Mouse (Mus musculus): ENCODE results near the gene Tmem127. TPM values are rescaled to one million over a fixed set of nuclear protein-coding genes. Genes with fewer than 3 reads are reported as not detected.
"Not testable (repeated sequence)": the region's sequence is repeated elsewhere in the genome, so short reads cannot be mapped to it uniquely, and the experiment has no call there.

Tmem127 gene
- polyA plus RNA-seq (2012) = 1.6 and 1.9 TPM in 2 replicates

DNA sequence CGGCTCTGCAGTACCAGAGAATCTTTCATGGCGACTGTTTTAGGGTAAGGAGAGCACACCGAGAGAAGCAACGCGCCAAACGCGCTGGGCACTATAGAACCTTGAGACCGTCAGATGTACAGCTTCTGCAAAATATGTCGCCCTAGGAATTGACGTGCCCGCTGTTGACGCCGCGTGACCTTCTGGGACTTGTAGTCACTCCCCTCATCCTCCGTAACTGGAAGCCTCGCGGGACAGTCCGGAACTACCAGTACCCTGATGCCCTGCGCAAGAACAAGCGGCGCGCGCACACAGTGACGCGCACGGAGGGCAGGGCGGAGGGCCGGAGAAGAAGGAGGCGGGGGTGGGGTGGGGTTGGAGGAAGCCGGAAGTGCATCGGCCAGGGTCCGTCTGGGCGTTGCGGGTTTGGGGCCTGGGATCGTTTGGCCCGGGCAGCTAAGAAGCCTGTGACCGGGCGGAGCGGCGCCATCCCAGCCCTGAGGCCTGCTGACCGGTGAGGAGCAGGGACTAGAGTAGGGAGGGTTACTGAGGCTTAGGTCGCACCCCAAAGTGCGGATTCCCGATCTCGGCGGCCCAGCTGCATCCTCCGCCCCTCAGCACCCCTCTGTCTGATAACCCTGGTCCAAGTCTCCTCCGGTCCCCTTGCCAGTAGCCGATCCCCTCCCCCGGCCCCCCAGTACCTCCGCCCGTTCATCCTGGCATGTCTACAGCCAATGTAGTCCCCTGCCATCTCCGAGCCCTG lies at the start of gene Tmem127, which contains the start of gene Ciao1:
Gene Tmem127, plus strand, starts transcription at position 317 of the 742 bp plus-strand sequence.
Gene Ciao1, minus strand, starts transcription at position 225 of the 742 bp plus-strand sequence.
- Histone ChIP-seq H3K27me3 (ENCODE audit: control insufficient read depth) (no peaks in the 10 kb centered on the region), H3K4me1 (ENCODE audit: control insufficient read depth) (peaks cover 60% of the 10 kb centered on the region), H3K4me3 (replicated peaks) (peak within 1 kb of the TSS; percentile 79), H3K9me3 (ENCODE audit: control insufficient read depth, low read length) (no peaks in the 10 kb centered on the region), H3K36me3 (ENCODE audit: control insufficient read depth) (peaks cover 71% of the 10 kb centered on the region)
- no peak for TF ChIP-seq TAL1 (IDR thresholded peaks at IDR 0.05; ENCODE audit: low read length)
- TF ChIP-seq GATA1 (IDR thresholded peaks at IDR 0.05; ENCODE audit: low read length) = no peak

DNA sequence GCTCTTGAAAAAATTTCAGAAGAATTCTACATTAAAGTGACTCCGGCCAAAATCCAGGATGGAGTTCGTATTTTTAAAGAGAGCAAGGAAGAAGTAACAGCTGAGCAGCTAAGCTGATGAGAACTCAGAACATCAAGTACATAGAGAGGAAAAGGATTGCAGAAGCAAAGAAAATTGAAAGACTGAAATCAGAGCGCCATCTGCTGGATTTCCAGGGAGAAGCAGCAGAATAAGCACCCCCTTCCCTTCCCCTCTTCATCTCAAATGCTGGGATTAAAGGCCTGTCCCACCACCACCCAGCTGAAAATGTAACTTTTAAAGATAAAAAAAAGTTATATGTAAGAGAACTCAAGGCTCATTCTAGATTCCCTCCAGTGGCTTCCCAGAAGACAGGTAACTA lies 42.8 kb upstream of the Tmem127 start:
- Histone ChIP-seq H3K36me3 (ENCODE audit: control insufficient read depth) (peaks cover 16% of the 10 kb centered on the region), H3K4me1 (ENCODE audit: control insufficient read depth) (peaks cover 21% of the 10 kb centered on the region), H3K27me3 (ENCODE audit: control insufficient read depth) (no peaks in the 10 kb centered on the region), H3K9me3 (ENCODE audit: control insufficient read depth, low read length) (no peaks in the 10 kb centered on the region), H3K4me3 (replicated peaks) (no peak overlapping the region)
- no peak for TF ChIP-seq GATA1 (IDR thresholded peaks at IDR 0.05; ENCODE audit: low read length)
- no peak for TF ChIP-seq TAL1 (IDR thresholded peaks at IDR 0.05; ENCODE audit: low read length)

DNA sequence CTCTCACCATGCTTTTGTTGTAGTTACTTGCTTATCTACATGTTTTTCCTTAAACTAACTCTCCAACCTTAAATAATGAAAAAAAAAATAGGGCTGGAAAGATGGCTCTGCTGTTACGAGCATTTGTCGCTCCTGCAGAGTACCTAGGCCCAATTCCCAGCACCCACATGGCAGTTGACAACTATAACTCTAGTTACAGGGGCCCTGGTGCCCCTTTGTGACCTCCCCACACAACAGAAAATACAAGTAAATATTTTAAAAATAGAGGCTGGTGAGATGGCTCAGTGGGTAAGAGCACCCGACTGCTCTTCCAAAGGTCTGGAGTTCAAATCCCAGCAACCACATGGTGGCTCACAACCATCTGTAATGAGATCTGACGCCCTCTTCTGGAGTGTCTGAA lies 41.8 kb upstream of the Tmem127 start:
- Histone ChIP-seq H3K4me1 (ENCODE audit: control insufficient read depth) (peaks cover 24% of the 10 kb centered on the region), H3K36me3 (ENCODE audit: control insufficient read depth) (peaks cover 22% of the 10 kb centered on the region)
- not testable (repeated sequence) for H3K27me3 ChIP-seq (ENCODE audit: control insufficient read depth); H3K9me3 ChIP-seq (ENCODE audit: control insufficient read depth, low read length); H3K4me3 ChIP-seq (replicated peaks)

DNA sequence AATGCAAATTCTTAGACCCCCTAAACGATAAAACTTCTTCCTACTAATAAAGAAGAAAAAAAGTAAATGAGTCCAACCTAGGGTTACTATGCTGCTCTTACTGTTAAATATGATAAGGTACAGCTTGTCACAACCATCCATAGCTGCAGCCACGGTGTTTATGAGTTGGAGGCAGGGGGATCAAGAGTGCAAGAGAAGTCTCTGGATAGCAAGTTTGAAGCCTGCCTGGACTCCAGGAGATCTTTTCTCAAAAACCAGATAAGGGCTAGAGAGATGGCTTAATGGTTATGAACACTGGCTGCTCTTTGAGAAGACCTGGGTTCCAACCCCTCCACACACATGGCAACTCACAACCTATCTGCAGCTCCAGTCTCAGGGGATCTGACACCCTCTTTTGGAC lies 40.8 kb upstream of the Tmem127 start:
- Histone ChIP-seq H3K4me1 (ENCODE audit: control insufficient read depth) (peaks cover 24% of the 10 kb centered on the region), H3K36me3 (ENCODE audit: control insufficient read depth) (peaks cover 29% of the 10 kb centered on the region), H3K4me3 (replicated peaks) (no peak overlapping the region), H3K9me3 (ENCODE audit: control insufficient read depth, low read length) (no peaks in the 10 kb centered on the region), H3K27me3 (ENCODE audit: control insufficient read depth) (no peaks in the 10 kb centered on the region)
- no peak for TF ChIP-seq TAL1 (IDR thresholded peaks at IDR 0.05; ENCODE audit: low read length)
- TF ChIP-seq GATA1 (IDR thresholded peaks at IDR 0.05; ENCODE audit: low read length) = no peak

DNA sequence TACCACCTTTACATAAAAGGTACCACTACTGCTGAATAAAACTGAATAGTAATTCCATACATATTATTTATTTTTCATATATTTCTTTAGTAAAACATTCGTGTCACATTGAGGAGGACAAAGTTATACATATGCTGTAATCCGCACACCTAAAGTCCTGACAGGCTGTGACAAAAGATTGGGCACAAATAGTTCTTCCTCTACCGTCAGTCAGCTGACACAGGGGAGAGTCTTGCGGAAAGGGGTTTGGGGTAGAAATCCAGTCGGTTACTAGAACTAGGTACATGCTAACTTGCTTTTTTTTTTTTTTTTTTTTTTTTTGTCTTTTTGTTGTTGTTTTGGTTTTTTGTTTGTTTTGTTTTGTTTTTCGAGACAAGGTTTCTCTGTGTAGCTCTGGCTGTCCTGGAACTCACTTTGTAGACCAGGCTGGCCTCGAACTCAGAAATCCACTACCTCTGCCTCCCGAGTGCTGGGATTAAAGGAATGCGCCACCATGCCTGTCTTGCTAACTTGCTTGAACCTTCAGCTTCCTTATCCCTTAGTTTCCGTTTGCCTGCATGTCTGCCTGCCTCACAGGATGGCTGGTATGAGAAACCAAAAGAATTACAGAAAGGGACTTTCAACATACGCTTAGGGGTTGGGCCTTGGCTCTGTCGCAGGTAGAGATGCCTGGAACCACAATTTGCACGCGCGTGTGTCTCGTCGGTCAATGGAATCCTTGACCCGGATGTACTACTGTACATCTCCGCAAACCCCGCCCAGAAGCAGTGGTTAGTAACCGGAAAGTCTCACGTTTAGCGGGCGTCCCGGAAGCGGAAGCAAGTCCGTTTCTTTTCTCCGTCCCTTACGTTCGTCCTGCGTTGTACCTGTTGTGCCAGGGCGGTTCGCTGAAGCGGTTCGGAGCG lies 39.9 kb upstream of the Tmem127 start, which contains the start of the genes 1810024B03Rik and Snrnp200:
Gene 1810024B03Rik, minus strand, starts transcription at position 734 of the 905 bp plus-strand sequence.
Gene Snrnp200, plus strand, starts transcription at position 840 of the 905 bp plus-strand sequence.
- Histone ChIP-seq H3K4me1 (ENCODE audit: control insufficient read depth) (peaks cover 24% of the 10 kb centered on the region), H3K9me3 (ENCODE audit: control insufficient read depth, low read length) (no peaks in the 10 kb centered on the region), H3K27me3 (ENCODE audit: control insufficient read depth) (no peaks in the 10 kb centered on the region), H3K4me3 (replicated peaks) (peak within 1 kb of the TSS; percentile 91), H3K36me3 (ENCODE audit: control insufficient read depth) (peaks cover 32% of the 10 kb centered on the region)
- no peak for TF ChIP-seq TAL1 (IDR thresholded peaks at IDR 0.05; ENCODE audit: low read length)
- TF ChIP-seq GATA1 (IDR thresholded peaks at IDR 0.05; ENCODE audit: low read length) = no peak

DNA sequence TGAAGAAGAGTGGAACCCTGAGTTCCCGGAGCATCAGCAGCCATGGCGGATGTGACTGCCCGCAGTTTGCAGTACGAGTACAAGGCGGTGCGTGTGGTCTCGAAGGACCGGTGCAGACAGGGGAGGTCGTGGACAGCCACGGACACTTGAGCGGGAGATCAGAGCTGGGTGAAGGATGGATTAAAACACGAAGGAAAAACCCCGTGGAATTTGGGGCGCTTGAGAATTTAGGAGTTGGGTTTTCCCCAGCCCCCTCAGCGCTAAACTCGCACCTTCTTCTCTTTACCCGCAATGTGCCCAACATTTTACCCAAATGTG lies 39.3 kb upstream of the Tmem127 start:
- no peaks in the 10 kb centered on the region for H3K27me3 ChIP-seq (ENCODE audit: control insufficient read depth)
- peaks cover 24% of the 10 kb centered on the region for H3K4me1 ChIP-seq (ENCODE audit: control insufficient read depth)
- no peaks in the 10 kb centered on the region for H3K9me3 ChIP-seq (ENCODE audit: control insufficient read depth, low read length)
- no peak for TF ChIP-seq GATA1 (IDR thresholded peaks at IDR 0.05; ENCODE audit: low read length)
- TF ChIP-seq TAL1 (IDR thresholded peaks at IDR 0.05; ENCODE audit: low read length) = no peak
- H3K4me3 ChIP-seq (replicated peaks) = peak overlapping the region; percentile 91
- H3K36me3 ChIP-seq (ENCODE audit: control insufficient read depth) = peaks cover 37% of the 10 kb centered on the region

DNA sequence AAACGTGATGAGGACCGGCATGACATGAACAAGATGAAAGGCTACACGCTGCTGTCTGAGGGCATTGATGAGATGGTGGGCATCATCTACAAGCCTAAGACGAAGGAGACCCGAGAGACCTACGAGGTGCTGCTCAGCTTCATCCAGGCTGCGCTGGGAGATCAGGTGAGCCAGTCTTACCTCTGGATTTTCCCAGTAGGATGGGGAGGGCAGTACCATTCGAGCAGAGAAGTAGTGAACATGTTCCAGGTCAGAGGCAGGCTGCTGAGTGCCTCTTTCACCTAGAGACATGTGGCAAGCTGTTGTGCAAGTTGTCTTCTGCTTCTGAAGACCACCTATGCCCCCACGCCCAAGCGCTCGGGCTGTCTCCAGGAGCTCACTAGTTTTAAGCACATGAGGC lies 37.0 kb upstream of the Tmem127 start:
- H3K9me3 ChIP-seq (ENCODE audit: control insufficient read depth, low read length) = no peaks in the 10 kb centered on the region
- no peaks in the 10 kb centered on the region for H3K27me3 ChIP-seq (ENCODE audit: control insufficient read depth)
- peaks cover 24% of the 10 kb centered on the region for H3K4me1 ChIP-seq (ENCODE audit: control insufficient read depth)
- TF ChIP-seq GATA1 (IDR thresholded peaks at IDR 0.05; ENCODE audit: low read length) (no peak), TAL1 (IDR thresholded peaks at IDR 0.05; ENCODE audit: low read length) (no peak)
- no peak overlapping the region for H3K4me3 ChIP-seq (replicated peaks)
- H3K36me3 ChIP-seq (ENCODE audit: control insufficient read depth) = peaks cover 60% of the 10 kb centered on the region

DNA sequence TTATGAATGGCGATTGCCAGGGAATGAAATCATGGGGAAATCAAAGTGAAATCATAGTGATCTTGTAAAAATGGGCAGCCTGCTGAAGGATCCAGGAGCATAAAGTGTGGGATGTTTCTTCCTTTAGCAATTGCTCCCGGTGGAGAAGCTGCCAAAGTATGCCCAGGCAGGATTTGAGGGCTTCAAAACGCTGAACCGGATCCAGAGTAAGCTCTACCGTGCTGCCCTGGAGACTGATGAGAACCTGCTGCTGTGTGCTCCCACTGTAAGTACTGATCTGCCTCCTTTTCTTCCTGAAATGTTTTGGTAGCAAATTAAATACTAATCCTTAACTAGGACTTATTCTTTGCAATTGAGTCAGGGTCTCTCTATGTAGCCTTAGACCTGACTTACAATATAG lies 30.0 kb upstream of the Tmem127 start:
- H3K9me3 ChIP-seq (ENCODE audit: control insufficient read depth, low read length) = no peaks in the 10 kb centered on the region
- H3K4me1 ChIP-seq (ENCODE audit: control insufficient read depth) = no peaks in the 10 kb centered on the region
- no peak overlapping the region for H3K4me3 ChIP-seq (replicated peaks)
- H3K36me3 ChIP-seq (ENCODE audit: control insufficient read depth) = peaks cover 96% of the 10 kb centered on the region
- no peaks in the 10 kb centered on the region for H3K27me3 ChIP-seq (ENCODE audit: control insufficient read depth)
- no peak for TF ChIP-seq TAL1 (IDR thresholded peaks at IDR 0.05; ENCODE audit: low read length)
- no peak for TF ChIP-seq GATA1 (IDR thresholded peaks at IDR 0.05; ENCODE audit: low read length)

DNA sequence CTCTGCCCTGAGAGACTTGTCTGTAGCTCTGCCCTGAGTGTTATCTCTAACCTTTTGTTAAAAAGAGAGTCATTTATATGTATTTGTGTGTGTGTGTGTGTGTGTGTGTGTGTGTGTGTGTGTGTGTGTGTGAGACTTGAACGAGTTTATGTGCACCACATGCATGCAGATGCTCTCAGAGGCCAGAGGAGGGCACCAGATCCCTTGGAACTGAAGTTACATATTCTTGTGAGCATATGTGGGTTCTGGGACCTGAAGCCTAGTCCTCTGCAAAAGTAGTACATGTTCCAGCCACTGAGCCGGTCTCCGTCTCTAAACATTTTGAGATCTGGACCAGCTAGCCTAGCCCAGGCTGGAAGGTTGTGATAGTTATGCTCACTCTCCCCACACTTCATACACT lies 22.4 kb upstream of the Tmem127 start:
- Histone ChIP-seq H3K36me3 (ENCODE audit: control insufficient read depth) (peaks cover 99% of the 10 kb centered on the region), H3K9me3 (ENCODE audit: control insufficient read depth, low read length) (peaks cover 5% of the 10 kb centered on the region), H3K27me3 (ENCODE audit: control insufficient read depth) (no peaks in the 10 kb centered on the region), H3K4me1 (ENCODE audit: control insufficient read depth) (no peaks in the 10 kb centered on the region), H3K4me3 (replicated peaks) (no peak overlapping the region)
- no peak for TF ChIP-seq TAL1 (IDR thresholded peaks at IDR 0.05; ENCODE audit: low read length)
- TF ChIP-seq GATA1 (IDR thresholded peaks at IDR 0.05; ENCODE audit: low read length) = no peak
